Mouse (Mus musculus): Measurements from ENCODE around the gene Fam107b.

DNA sequence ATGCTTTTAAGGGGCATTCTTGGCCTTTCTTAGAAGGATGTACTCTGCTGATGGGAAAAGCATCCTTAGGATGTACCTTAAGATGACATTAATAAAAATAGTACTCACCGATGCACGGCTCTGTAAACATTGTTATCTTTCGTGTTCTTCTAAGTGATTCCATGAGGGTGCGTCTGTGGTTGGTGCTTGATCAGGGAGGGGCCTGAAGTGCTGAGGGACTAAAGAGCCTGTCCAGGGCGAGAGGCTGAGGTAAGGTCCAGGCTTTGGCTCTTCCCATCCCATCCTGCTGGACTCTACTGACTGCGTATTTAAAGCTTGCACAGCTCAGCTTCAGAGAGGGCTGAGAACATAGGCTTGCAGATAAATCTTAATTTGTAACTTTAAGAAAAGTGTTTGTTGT, 151.7 kb downstream of the Fam107b start:
- no peak for TF ChIP-seq MAFK (IDR thresholded peaks at IDR 0.05; ENCODE audit: insufficient read depth, low read depth, low read length)
- TF ChIP-seq CHD2 (IDR thresholded peaks at IDR 0.05; ENCODE audit: low read depth, low read length), result no peak
